Mouse (Mus musculus) stomach, postnatal 0 days (tissue): ENCODE data around the gene Phactr1. TPM values are rescaled to one million over a fixed set of nuclear protein-coding genes. Genes with fewer than 3 reads are reported as not detected.

Experiments
- ATAC-seq: fragments of 200-750 bp; cut with Nextera tagmentation; 2 replicates; pipeline ENCODE4 v1.8.0; 2017; ENCODE audit not compliant: low FRiP score, low TSS enrichment
- DNase-seq: peaks from one replicate; pipeline ENCODE4 v3.0.0-alpha.2; 2016; ENCODE audit warnings: low spot score
- H3K27ac ChIP-seq: fragments of 300-500 bp; sonication (generic); replicated peaks from 2 replicates; pipeline ENCODE4 v1.5.1; 2014; ENCODE audit warnings: mild to moderate bottlenecking, control low read depth
- H3K27me3 ChIP-seq: fragments of 300-500 bp; sonication (generic); 2 replicates; pipeline ENCODE4 v1.6.1; 2014; ENCODE audit warnings: low read length; ENCODE audit not compliant: control insufficient read depth, insufficient read depth
- H3K36me3 ChIP-seq: fragments of 300-500 bp; sonication (generic); 2 replicates; pipeline ENCODE4 v1.6.1; 2014; ENCODE audit warnings: low read length, mixed read lengths; ENCODE audit not compliant: control insufficient read depth, insufficient read depth
- H3K4me1 ChIP-seq: fragments of 300-500 bp; sonication (generic); replicated peaks from 2 replicates; pipeline ENCODE4 v1.6.1; 2014; ENCODE audit warnings: antibody characterized with exemption; ENCODE audit not compliant: control insufficient read depth, insufficient read depth
- H3K4me2 ChIP-seq: fragments of 300-500 bp; sonication (generic); replicated peaks from 2 replicates; pipeline ENCODE4 v1.6.1; 2014; ENCODE audit warnings: low read depth, mild to moderate bottlenecking, control low read depth, moderate library complexity
- H3K4me3 ChIP-seq: fragments of 300-500 bp; sonication (generic); 2 replicates; pipeline ENCODE4 v1.5.1; 2014; ENCODE audit warnings: low read depth, low read length, control low read depth
- H3K9ac ChIP-seq: fragments of 300-500 bp; sonication (generic); 2 replicates; pipeline ENCODE4 v1.6.1; 2014; ENCODE audit warnings: mild to moderate bottlenecking, low read length, control low read depth, mixed read lengths
- H3K9me3 ChIP-seq: fragments of 300-500 bp; sonication (generic); 2 replicates; pipeline ENCODE4 v1.6.1; 2016; ENCODE audit warnings: low read length; ENCODE audit not compliant: control insufficient read depth
- CTCF ChIP-seq: IDR thresholded peaks from 2 replicates; pipeline ENCODE4 v1.5.1; 2016; ENCODE audit warnings: antibody characterized with exemption, low read depth, mild to moderate bottlenecking, moderate library complexity
- EP300 ChIP-seq: optimal IDR thresholded peaks from 2 replicates; pipeline ENCODE3; 2016; ENCODE audit warnings: antibody characterized with exemption
- WGBS: fragments of 180-500 bp; shearing (Covaris S2); extraction: QIAGEN DNeasy Blood & Tissue Kit; methylation state at CpG from one replicate; pipeline ENCODE4 v1.1.7; 2014; 5-methylcytosine and 5-hydroxymethylcytosine counted together
- polyA plus RNA-seq: library from polyadenylated mRNA; unstranded; fragments of >200 nt; fragmentation: Nextera tagmentation; extraction: Ambion mirVana; gene quantifications from 2 replicates; pipeline ENCODE4 v1.2.1, GENCODE M21; 2015

Phactr1 gene
- 5.6 TPM in 2 replicates for polyA plus RNA-seq

- no peaks in the 10 kb centered on the region for H3K36me3 ChIP-seq
- WGBS: 37% methylated on average over 11 of the region's 11 CpGs
- no peaks in the 10 kb centered on the region for H3K4me1 ChIP-seq
- DNase-seq: no peak
- no peak for ATAC-seq
- no peak within 1 kb of the TSS for H3K4me2 ChIP-seq
- no peaks in the 10 kb centered on the region for H3K27me3 ChIP-seq
- no peak for TF ChIP-seq EP300
- no peak within 1 kb of the TSS for H3K27ac ChIP-seq
- H3K9me3 ChIP-seq: no peaks in the 10 kb centered on the region
- H3K4me3 ChIP-seq: no peak within 1 kb of the TSS
- H3K9ac ChIP-seq: no peak within 1 kb of the TSS
These were observed at the start of gene Phactr1 for GRCm38 (mm10) chr13:42680391-42680994. Gene Phactr1 (plus strand): TSS chr13:42680623.

GRCm38 (mm10) chr13:42634908-42635307, 45.5 kb upstream of the Phactr1 start:
- TF ChIP-seq CTCF (no peak), EP300 (no peak)
- no peak overlapping the region for H3K4me2 ChIP-seq
- no peaks in the 10 kb centered on the region for H3K9me3 ChIP-seq
- no peaks in the 10 kb centered on the region for H3K36me3 ChIP-seq
- no peak overlapping the region for H3K4me3 ChIP-seq
- H3K27me3 ChIP-seq: no peaks in the 10 kb centered on the region
- no peaks in the 10 kb centered on the region for H3K4me1 ChIP-seq
- no peak for DNase-seq
- H3K27ac ChIP-seq: no peak overlapping the region
- ATAC-seq: no peak
- H3K9ac ChIP-seq: no peak overlapping the region
- WGBS: 48% methylated on average over 2 of the region's 2 CpGs

- Histone ChIP-seq H3K9me3 (no peaks in the 10 kb centered on the region), H3K4me2 (no peak overlapping the region), H3K36me3 (no peaks in the 10 kb centered on the region), H3K4me1 (no peaks in the 10 kb centered on the region), H3K27me3 (no peaks in the 10 kb centered on the region), H3K27ac (no peak overlapping the region), H3K9ac (no peak overlapping the region), H3K4me3 (no peak overlapping the region)
- DNase-seq: no peak
- TF ChIP-seq CTCF (no peak), EP300 (no peak)
- 73% methylated on average over 6 of the region's 6 CpGs for WGBS
- ATAC-seq: no peak
These were observed 30.2 kb upstream of the Phactr1 start for GRCm38 (mm10) chr13:42650228-42650627.

- no peaks in the 10 kb centered on the region for H3K27me3 ChIP-seq
- DNase-seq (no peak), ATAC-seq (no peak)
- H3K9ac ChIP-seq: no peak overlapping the region
- H3K4me2 ChIP-seq: no peak overlapping the region
- 40% methylated on average over 7 of the region's 7 CpGs for WGBS
- H3K4me3 ChIP-seq: no peak overlapping the region
- TF ChIP-seq EP300 (no peak), CTCF (no peak)
- no peak overlapping the region for H3K27ac ChIP-seq
- no peaks in the 10 kb centered on the region for H3K9me3 ChIP-seq
- H3K4me1 ChIP-seq: no peaks in the 10 kb centered on the region
- H3K36me3 ChIP-seq: no peaks in the 10 kb centered on the region
These were observed 23.6 kb upstream of the Phactr1 start for GRCm38 (mm10) chr13:42656643-42657315.

GRCm38 (mm10) chr13:42671651-42672290, 8.7 kb upstream of the Phactr1 start:
- Histone ChIP-seq H3K36me3 (no peaks in the 10 kb centered on the region), H3K27me3 (no peaks in the 10 kb centered on the region), H3K4me2 (no peak overlapping the region), H3K4me3 (no peak overlapping the region), H3K27ac (no peak overlapping the region), H3K4me1 (no peaks in the 10 kb centered on the region), H3K9ac (no peak overlapping the region), H3K9me3 (no peaks in the 10 kb centered on the region)
- ATAC-seq: no peak
- no peak for DNase-seq
- TF ChIP-seq EP300: no peak
- no peak for TF ChIP-seq CTCF
- WGBS: 58% methylated on average over 10 of the region's 10 CpGs

GRCm38 (mm10) chr13:42681299-42681698, 876 bp downstream of the Phactr1 start:
- Histone ChIP-seq H3K4me2 (no peak overlapping the region), H3K9ac (no peak overlapping the region), H3K4me1 (no peaks in the 10 kb centered on the region), H3K27me3 (no peaks in the 10 kb centered on the region), H3K36me3 (no peaks in the 10 kb centered on the region), H3K27ac (no peak overlapping the region), H3K9me3 (no peaks in the 10 kb centered on the region), H3K4me3 (no peak overlapping the region)
- TF ChIP-seq EP300: no peak
- no peak for TF ChIP-seq CTCF
- DNase-seq: no peak
- WGBS: 63% methylated on average over 9 of the region's 9 CpGs
- no peak for ATAC-seq
